Mouse (Mus musculus): ENCODE measurements around the gene Fam78a. TPM values are rescaled to one million over a fixed set of nuclear protein-coding genes. Genes with fewer than 3 reads are reported as not detected.

Fam78a gene
- total and polyA plus RNA-seq, 3 experiments = 16.0 to 17.4 TPM; not detected in 1

- TF ChIP-seq MYC (IDR thresholded peaks at IDR 0.05; ENCODE audit: low read depth, low read length) (no peak), NRF1 (IDR thresholded peaks at IDR 0.05; ENCODE audit: insufficient read depth, low read depth, low read length, poor library complexity, severe bottlenecking) (no peak), MYB (IDR thresholded peaks at IDR 0.05; ENCODE audit: low read depth, low read length) (no peak), UBTF (IDR thresholded peaks at IDR 0.05; ENCODE audit: borderline replicate concordance, insufficient read depth, low read depth, low read length) (no peak), MAZ (IDR thresholded peaks at IDR 0.05; ENCODE audit: low read depth, low read length) (no peak), ETS1 (IDR thresholded peaks at IDR 0.05; ENCODE audit: low read depth, low read length) (no peak), KAT2A (conservative IDR thresholded peaks at IDR 0.05; ENCODE audit: low read depth, low read length) (peak; percentile 78), ZC3H11A (IDR thresholded peaks at IDR 0.05; ENCODE audit: low read depth, low read length) (no peak), HCFC1 (IDR thresholded peaks at IDR 0.05; ENCODE audit: low read depth, low read length) (peak; percentile 97), RAD21 (IDR thresholded peaks at IDR 0.05; ENCODE audit: low read depth, low read length) (no peak), MAFK (IDR thresholded peaks at IDR 0.05; ENCODE audit: borderline replicate concordance, low read depth, low read length) (no peak), POLR2AphosphoS2 (IDR thresholded peaks at IDR 0.05; ENCODE audit: low read length) (no peak), TAL1 (IDR thresholded peaks at IDR 0.05; ENCODE audit: low read length) (no peak), ELF1 (IDR thresholded peaks at IDR 0.05; ENCODE audit: low read depth, low read length) (peak; percentile 56; the same call in 1 of the 2 replicates), CHD2 (IDR thresholded peaks at IDR 0.05; ENCODE audit: low read length) (no peak), MXI1 (IDR thresholded peaks at IDR 0.05; ENCODE audit: low read depth, low read length) (peak; percentile 67), JUND (IDR thresholded peaks at IDR 0.05; ENCODE audit: low read depth, low read length) (no peak), TBP (IDR thresholded peaks at IDR 0.05; ENCODE audit: low read depth, low read length) (peak; percentile 36; the same call in 1 of the 2 replicates), BHLHE40 (IDR thresholded peaks at IDR 0.05; ENCODE audit: borderline replicate concordance, low read depth, low read length) (no peak), CTCF (IDR thresholded peaks at IDR 0.05 in 2 of 3, conservative IDR thresholded peaks at IDR 0.05 in 1 of 3; ENCODE audit: control insufficient read depth in 1 of 3, insufficient read depth in 1 of 3, low read depth in 2 of 3, low read length in 3 of 3, poor library complexity in 1 of 3, severe bottlenecking in 1 of 3) (no peak), POLR2A (IDR thresholded peaks at IDR 0.05; ENCODE audit: control insufficient read depth in 1 of 2, insufficient read depth in 1 of 2, low read depth in 1 of 2, low read length in 2 of 2, poor library complexity in 1 of 2) (peak in 1 of 2 experiments; percentile 41; a peak in 1 of 4 replicates), ZNF384 (IDR thresholded peaks at IDR 0.05; ENCODE audit: low read depth, low read length) (no peak), ZKSCAN1 (IDR thresholded peaks at IDR 0.05; ENCODE audit: low read depth, low read length) (no peak), MEF2A (IDR thresholded peaks at IDR 0.05; ENCODE audit: extremely low read depth, insufficient replicate concordance, low read depth, low read length, poor library complexity, severe bottlenecking) (0 out of 2 replicates have a peak, but pooled peaks have one; percentile 32), USF2 (IDR thresholded peaks at IDR 0.05; ENCODE audit: borderline replicate concordance in 1 of 2, insufficient read depth in 1 of 2, low read depth in 1 of 2, low read length in 2 of 2) (no peak), SMC3 (IDR thresholded peaks at IDR 0.05; ENCODE audit: low read depth, low read length) (no peak), GABPA (IDR thresholded peaks at IDR 0.05; ENCODE audit: low read depth, low read length) (no peak), RCOR1 (IDR thresholded peaks at IDR 0.05; ENCODE audit: low read depth, low read length) (no peak), USF1 (IDR thresholded peaks at IDR 0.05; ENCODE audit: low read depth, low read length) (no peak), SIN3A (IDR thresholded peaks at IDR 0.05; ENCODE audit: low read length) (peak; percentile 91), ZMIZ1 (IDR thresholded peaks at IDR 0.05; ENCODE audit: low read depth, low read length) (no peak), GATA1 (IDR thresholded peaks at IDR 0.05; ENCODE audit: low read depth, low read length) (no peak), POLR2AphosphoS5 (IDR thresholded peaks at IDR 0.05; ENCODE audit: borderline replicate concordance, low read depth, low read length) (no peak), CHD1 (IDR thresholded peaks at IDR 0.05; ENCODE audit: low read depth, low read length) (no peak), NELFE (IDR thresholded peaks at IDR 0.05; ENCODE audit: low read depth, low read length) (no peak), EP300 (IDR thresholded peaks at IDR 0.05; ENCODE audit: low read depth in 1 of 2, low read length in 2 of 2) (no peak)
- peak within 1 kb of the TSS; percentile 66 to 85 for H3K4me3 ChIP-seq (ENCODE audit: control insufficient read depth in 1 of 2, insufficient read depth in 1 of 2, low read depth in 2 of 2, low read length in 2 of 2)
- peaks cover 0 to 17% of the 10 kb centered on the region in 2 experiments; a peak in 2 of 4 replicates for H3K36me3 ChIP-seq (ENCODE audit: control insufficient read depth in 1 of 2, insufficient read depth in 2 of 2, low read length in 2 of 2)
- DNase-seq (ENCODE audit: low read depth, low spot score) = peak; percentile 78
- peak within 1 kb of the TSS; percentile 45 for H3K27ac ChIP-seq (ENCODE audit: control insufficient read depth, low read depth, low read length)
- H3K79me2 ChIP-seq (ENCODE audit: control insufficient read depth, insufficient read depth, low read length, poor library complexity) = peaks cover 5% of the 10 kb centered on the region; the same call in 1 of the 2 replicates
- no peaks in the 10 kb centered on the region for H3K9me3 ChIP-seq (replicated peaks; ENCODE audit: insufficient read depth, low read length)
- H3K9ac ChIP-seq (ENCODE audit: control insufficient read depth, low read depth, low read length, poor library complexity, severe bottlenecking) = peak within 1 kb of the TSS; percentile 93
- H3K27me3 ChIP-seq (ENCODE audit: control insufficient read depth in 1 of 2, insufficient read depth in 2 of 2, low read length in 2 of 2) = no peaks in the 10 kb centered on the region
- peaks cover 2 to 26% of the 10 kb centered on the region in 2 experiments for H3K4me1 ChIP-seq (ENCODE audit: control insufficient read depth in 1 of 2, insufficient read depth in 2 of 2, low read length in 2 of 2)
Observed at GRCm38 (mm10) chr2:32095351-32096121, 10.9 kb upstream of the Fam78a start, which contains the start of gene Plpp7. Plpp7 (plus strand) TSS chr2:32095528.

All from MEL (cell line).